10 mouse cellular contexts compared by ENCODE assay signal in genomic region chr5:117572428-117572827, GRCm38 (mm10).
DNase-seq lines count a peak whose midpoint lies in the region; TF ChIP-seq lines count a peak whose summit lies in the region.
"Had no signal": no experiment of that assay in that cellular context is flagged by ENCODE, and none has a peak within 500 bp of the region (broad histone marks: within the 10 kb centered on the region; RNA-seq: fewer than 3 reads in every experiment).

No protein-coding gene starts in this region.

- TF ChIP-seq CTCF in brain, embryonic 14.5 days (IDR thresholded peaks at IDR 0.05; ENCODE audit: borderline replicate concordance, extremely low read depth, insufficient read depth, insufficient read length), result no peak

- DNase-seq in adrenal gland, postnatal 14 days, result peak; percentile 32
- DNase-seq in adrenal gland, adult 18-20 months (ENCODE audit: low spot score in 2 of 2), result no peak
- peak; percentile 46 for DNase-seq in kidney, adult 18-20 months
- DNase-seq in kidney, adult 11 months, result no peak
- peak; percentile 77 for DNase-seq in brain, embryonic 14.5 days (ENCODE audit: low read depth)
- peak; percentile 45 for DNase-seq in kidney, postnatal 10 days
- no peak for DNase-seq in yolk sac, embryonic 10.5 days (ENCODE audit: low spot score)
- DNase-seq in spleen, postnatal 14 days (ENCODE audit: low spot score in 2 of 2), result no peak
- DNase-seq: gastrocnemius, postnatal 25 days; right cerebral cortex, postnatal 25 days had no signal

- no peak for TF ChIP-seq POLR2A in brain, embryonic 14.5 days (IDR thresholded peaks at IDR 0.05; ENCODE audit: borderline replicate concordance, extremely low read depth, insufficient read depth, insufficient read length, poor library complexity, severe bottlenecking)

Comparison
In these comparisons a context has a peak if more than half of its experiments do, and no peak if none do; other contexts are left out.
1. DNase-seq: peak in adrenal gland, postnatal 14 days (single experiment), kidney, adult 18-20 months (single experiment), brain, embryonic 14.5 days (single experiment) and kidney, postnatal 10 days (single experiment); none in adrenal gland, adult 18-20 months (0 of 2), kidney, adult 11 months (single experiment), yolk sac, embryonic 10.5 days (single experiment) and spleen, postnatal 14 days (0 of 2).